In the genomic region with DNA sequence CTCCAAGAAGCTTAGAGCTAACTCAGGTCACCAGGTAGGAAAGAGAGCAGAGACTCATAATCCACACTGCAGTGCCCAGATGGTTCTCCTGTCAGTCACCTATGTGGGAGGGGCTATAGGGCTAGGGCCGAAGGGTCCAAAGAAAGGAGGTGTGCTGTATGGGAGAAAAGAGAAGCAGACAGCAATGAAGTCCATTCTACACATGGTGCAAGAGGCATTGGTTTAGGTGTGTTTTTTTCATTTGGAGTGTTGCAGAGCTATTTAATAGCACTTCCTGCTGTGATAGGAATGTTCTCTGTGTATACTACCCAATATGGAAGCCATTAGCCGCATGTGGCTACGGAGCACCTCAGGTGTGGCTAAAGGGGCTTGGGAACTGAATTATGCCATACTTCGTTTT, we compare ENCODE assay signal across 23 mouse cellular contexts.
"Had no signal": no experiment of that assay in that cellular context is flagged by ENCODE, and none has a peak within 500 bp of the region (broad histone marks: within the 10 kb centered on the region; RNA-seq: fewer than 3 reads in every experiment).

No protein-coding gene starts in this region.

- H3K9ac ChIP-seq: intestine, embryonic 15.5 days; kidney, embryonic 15.5 days; liver, embryonic 14.5 days; lung, embryonic 15.5 days; neural tube, embryonic 12.5 days; neural tube, embryonic 15.5 days; stomach, embryonic 15.5 days had no signal

- H3K4me1 ChIP-seq: intestine, embryonic 15.5 days; lung, embryonic 15.5 days; neural tube, embryonic 12.5 days; stomach, embryonic 15.5 days had no signal

- H3K27me3 ChIP-seq: intestine, embryonic 15.5 days; neural tube, embryonic 12.5 days; stomach, embryonic 15.5 days had no signal

- H3K36me3 ChIP-seq: intestine, embryonic 15.5 days; kidney, embryonic 15.5 days; lung, embryonic 15.5 days; neural tube, embryonic 12.5 days; neural tube, embryonic 15.5 days; stomach, embryonic 15.5 days had no signal

- H3K4me2 ChIP-seq: intestine, embryonic 15.5 days; kidney, embryonic 15.5 days; lung, embryonic 15.5 days; midbrain, embryonic 11.5 days; neural tube, embryonic 12.5 days; neural tube, embryonic 15.5 days; stomach, embryonic 15.5 days had no signal

- DNase-seq: kidney, adult 11 months; kidney, adult 8-10 months; kidney, postnatal 10 days; kidney, postnatal 4 days; left cerebral cortex, postnatal 4 days; lung, adult 18-20 months; lung, postnatal 10 days; lung, postnatal 36 days; midbrain, embryonic 14.5 days; right cerebral cortex, adult 18-20 months; right cerebral cortex, postnatal 14 days; right cerebral cortex, postnatal 4 days; spleen, adult 18-20 months; thymus, postnatal 25 days had no signal

- H3K9me3 ChIP-seq: intestine, embryonic 15.5 days; kidney, embryonic 15.5 days; lung, embryonic 15.5 days; megakaryocyte, embryonic 14.5 days; neural tube, embryonic 12.5 days; neural tube, embryonic 15.5 days; stomach, embryonic 15.5 days had no signal

- H3K27ac ChIP-seq: intestine, embryonic 15.5 days; kidney, embryonic 15.5 days; liver, embryonic 14.5 days; lung, embryonic 15.5 days; neural tube, embryonic 12.5 days; neural tube, embryonic 15.5 days; stomach, embryonic 15.5 days had no signal

- ATAC-seq: intestine, embryonic 15.5 days had no signal

- H3K4me3 ChIP-seq: intestine, embryonic 15.5 days; kidney, embryonic 15.5 days; lung, embryonic 15.5 days; neural tube, embryonic 12.5 days; neural tube, embryonic 15.5 days; stomach, embryonic 15.5 days had no signal
